Mouse (Mus musculus): ENCODE results near the gene Eloa. TPM values are rescaled to one million over a fixed set of nuclear protein-coding genes. Genes with fewer than 3 reads are reported as not detected.

The Eloa gene
- polyA plus RNA-seq, 1 experiment from 2014 or later: 38.2 TPM

GRCm38 (mm10) chr4:136028132-136028564, 6.6 kb upstream of the Eloa start:
- peak overlapping the region; percentile 77 for H3K27ac ChIP-seq
- H3K4me1 ChIP-seq: peaks cover 46% of the 10 kb centered on the region
- no peaks in the 10 kb centered on the region for H3K36me3 ChIP-seq
- no peaks in the 10 kb centered on the region for H3K27me3 ChIP-seq (replicated peaks)
- 51% methylated on average over 19 of the region's 19 CpGs for WGBS (ENCODE audit: insufficient replicate concordance)
- ATAC-seq: no peak
- no peak overlapping the region; the same call in 1 of the 2 replicates for H3K9ac ChIP-seq
- 0 out of 2 replicates have a peak overlapping the region, but pooled peaks have one; percentile 3 for H3K4me3 ChIP-seq
- H3K9me3 ChIP-seq (replicated peaks): no peaks in the 10 kb centered on the region
- H3K4me2 ChIP-seq: peak overlapping the region; percentile 41

GRCm38 (mm10) chr4:136027416-136028131, 6.0 kb upstream of the Eloa start:
- H3K4me2 ChIP-seq: peak overlapping the region; percentile 41; the same call in 1 of the 2 replicates

GRCm38 (mm10) chr4:136025350-136025749, 3.8 kb upstream of the Eloa start:
- H3K27me3 ChIP-seq (replicated peaks): no peaks in the 10 kb centered on the region
- no peak overlapping the region for H3K27ac ChIP-seq
- no peaks in the 10 kb centered on the region for H3K9me3 ChIP-seq (replicated peaks)
- no peak for ATAC-seq
- no peaks in the 10 kb centered on the region for H3K36me3 ChIP-seq
- H3K4me2 ChIP-seq: no peak overlapping the region
- WGBS (ENCODE audit: insufficient replicate concordance): 64% methylated on average over 1 of the region's 1 CpGs
- peaks cover 38% of the 10 kb centered on the region for H3K4me1 ChIP-seq
- no peak overlapping the region for H3K4me3 ChIP-seq
- no peak overlapping the region for H3K9ac ChIP-seq

More at GRCm38 (mm10) chr4:136027416-136028131, 6.0 kb upstream of the Eloa start:
- 72% methylated on average over 8 of the region's 8 CpGs for WGBS (ENCODE audit: insufficient replicate concordance)
- H3K36me3 ChIP-seq: no peaks in the 10 kb centered on the region
- H3K9me3 ChIP-seq (replicated peaks): no peaks in the 10 kb centered on the region
- H3K4me3 ChIP-seq: no peak overlapping the region
- peak overlapping the region; percentile 77 for H3K27ac ChIP-seq
- H3K4me1 ChIP-seq: peaks cover 46% of the 10 kb centered on the region
- no peak for ATAC-seq
- H3K9ac ChIP-seq: no peak overlapping the region
- H3K27me3 ChIP-seq (replicated peaks): no peaks in the 10 kb centered on the region

GRCm38 (mm10) chr4:136022924-136023323, 1.4 kb upstream of the Eloa start:
- Histone ChIP-seq H3K4me2 (no peak overlapping the region), H3K9me3 (replicated peaks) (no peaks in the 10 kb centered on the region), H3K4me3 (no peak overlapping the region), H3K27me3 (replicated peaks) (no peaks in the 10 kb centered on the region), H3K36me3 (peaks cover 13% of the 10 kb centered on the region), H3K9ac (no peak overlapping the region), H3K27ac (no peak overlapping the region), H3K4me1 (peaks cover 36% of the 10 kb centered on the region)
- 94% methylated on average over 9 of the region's 9 CpGs for WGBS (ENCODE audit: insufficient replicate concordance)
- no peak for ATAC-seq

- Histone ChIP-seq H3K9ac (peak overlapping the region; percentile 100), H3K4me1 (peaks cover 44% of the 10 kb centered on the region), H3K36me3 (peaks cover 20% of the 10 kb centered on the region), H3K4me3 (peak overlapping the region; percentile 98), H3K27me3 (replicated peaks) (no peaks in the 10 kb centered on the region), H3K9me3 (replicated peaks) (no peaks in the 10 kb centered on the region), H3K27ac (peak overlapping the region; percentile 96), H3K4me2 (peak overlapping the region; percentile 90)
- ATAC-seq: peak; percentile 68
- under 1% methylated on average over 59 of the region's 62 CpGs for WGBS (ENCODE audit: insufficient replicate concordance)
Observed at GRCm38 (mm10) chr4:136020743-136021548, 617 bp downstream of the Eloa start.

- no peak overlapping the region for H3K4me2 ChIP-seq
- H3K36me3 ChIP-seq: peaks cover 54% of the 10 kb centered on the region
- H3K4me1 ChIP-seq: peaks cover 54% of the 10 kb centered on the region
- no peak overlapping the region for H3K27ac ChIP-seq
- H3K9me3 ChIP-seq (replicated peaks): no peaks in the 10 kb centered on the region
- H3K9ac ChIP-seq: no peak overlapping the region
- ATAC-seq: no peak
- 91% methylated on average over 3 of the region's 3 CpGs for whole genome bisulfite sequencing (ENCODE audit: insufficient replicate concordance)
- no peaks in the 10 kb centered on the region for H3K27me3 ChIP-seq (replicated peaks)
- H3K4me3 ChIP-seq: no peak overlapping the region
Observed at GRCm38 (mm10) chr4:136016059-136016602, 5.4 kb downstream of the Eloa start.

GRCm38 (mm10) chr4:136010586-136010985, 11.0 kb downstream of the Eloa start:
- Histone ChIP-seq H3K27me3 (replicated peaks) (no peaks in the 10 kb centered on the region), H3K9ac (no peak overlapping the region), H3K9me3 (replicated peaks) (no peaks in the 10 kb centered on the region), H3K4me1 (peaks cover 19% of the 10 kb centered on the region), H3K27ac (no peak overlapping the region), H3K4me2 (no peak overlapping the region), H3K4me3 (no peak overlapping the region), H3K36me3 (peaks cover 89% of the 10 kb centered on the region)
- no peak for ATAC-seq
- WGBS (ENCODE audit: insufficient replicate concordance): 85% methylated on average over 4 of the region's 4 CpGs

- Histone ChIP-seq H3K36me3 (peaks cover 98% of the 10 kb centered on the region), H3K27me3 (replicated peaks) (no peaks in the 10 kb centered on the region), H3K4me1 (peaks cover 11% of the 10 kb centered on the region; the same call in 1 of the 2 replicates), H3K9me3 (replicated peaks) (no peaks in the 10 kb centered on the region), H3K27ac (no peak overlapping the region), H3K9ac (no peak overlapping the region), H3K4me3 (no peak overlapping the region), H3K4me2 (no peak overlapping the region)
- 0 out of 2 replicates have a peak, but pooled peaks have one; percentile 24 for ATAC-seq
- 88% methylated on average over 8 of the region's 8 CpGs for WGBS (ENCODE audit: insufficient replicate concordance)
Observed at GRCm38 (mm10) chr4:136008782-136009447, 12.6 kb downstream of the Eloa start.

GRCm38 (mm10) chr4:136006821-136007220, 14.7 kb downstream of the Eloa start:
- no peak overlapping the region for H3K27ac ChIP-seq
- no peak overlapping the region for H3K4me2 ChIP-seq
- no peaks in the 10 kb centered on the region for H3K9me3 ChIP-seq (replicated peaks)
- no peaks in the 10 kb centered on the region for H3K27me3 ChIP-seq (replicated peaks)
- H3K9ac ChIP-seq: no peak overlapping the region
- WGBS (ENCODE audit: insufficient replicate concordance): 84% methylated on average over 3 of the region's 3 CpGs
- no peak for ATAC-seq
- peaks cover 5% of the 10 kb centered on the region; the same call in 1 of the 2 replicates for H3K4me1 ChIP-seq
- H3K36me3 ChIP-seq: peaks cover 99% of the 10 kb centered on the region
- no peak overlapping the region for H3K4me3 ChIP-seq

- H3K4me2 ChIP-seq: no peak overlapping the region
- 80% methylated on average over 2 of the region's 2 CpGs for WGBS (ENCODE audit: insufficient replicate concordance)
- no peak overlapping the region for H3K27ac ChIP-seq
- no peaks in the 10 kb centered on the region for H3K9me3 ChIP-seq (replicated peaks)
- H3K27me3 ChIP-seq (replicated peaks): no peaks in the 10 kb centered on the region
- no peak overlapping the region for H3K4me3 ChIP-seq
- H3K36me3 ChIP-seq: peaks cover 89% of the 10 kb centered on the region
- H3K9ac ChIP-seq: no peak overlapping the region
- H3K4me1 ChIP-seq: peaks cover 5% of the 10 kb centered on the region; the same call in 1 of the 2 replicates
- no peak for ATAC-seq
Observed at GRCm38 (mm10) chr4:136004921-136005320, 16.6 kb downstream of the Eloa start.

GRCm38 (mm10) chr4:136004107-136004675, 17.4 kb downstream of the Eloa start:
- no peak for ATAC-seq
- Histone ChIP-seq H3K9me3 (replicated peaks) (no peaks in the 10 kb centered on the region), H3K9ac (no peak overlapping the region), H3K4me1 (peaks cover 3% of the 10 kb centered on the region; the same call in 1 of the 2 replicates), H3K27me3 (replicated peaks) (no peaks in the 10 kb centered on the region), H3K36me3 (peaks cover 82% of the 10 kb centered on the region), H3K4me2 (no peak overlapping the region), H3K4me3 (no peak overlapping the region), H3K27ac (no peak overlapping the region)
- 78% methylated on average over 5 of the region's 5 CpGs for WGBS (ENCODE audit: insufficient replicate concordance)

All from liver, embryonic 12.5 days (tissue).